Mouse (Mus musculus) cerebellum, adult (tissue): ENCODE data around the gene AI854703.
"Not testable (repeated sequence)": the region's sequence is repeated elsewhere in the genome, so short reads cannot be mapped to it uniquely, and the experiment has no call there.

Experiments used
- ATAC-seq: cut with Nextera tagmentation; 2 replicates; pipeline ENCODE4 v1.9.2; 2017; ENCODE audit warnings: mild to moderate bottlenecking, moderate library complexity, mixed read lengths; ENCODE audit not compliant: insufficient number of reproducible peaks, low FRiP score, low TSS enrichment

AI854703 gene

DNA sequence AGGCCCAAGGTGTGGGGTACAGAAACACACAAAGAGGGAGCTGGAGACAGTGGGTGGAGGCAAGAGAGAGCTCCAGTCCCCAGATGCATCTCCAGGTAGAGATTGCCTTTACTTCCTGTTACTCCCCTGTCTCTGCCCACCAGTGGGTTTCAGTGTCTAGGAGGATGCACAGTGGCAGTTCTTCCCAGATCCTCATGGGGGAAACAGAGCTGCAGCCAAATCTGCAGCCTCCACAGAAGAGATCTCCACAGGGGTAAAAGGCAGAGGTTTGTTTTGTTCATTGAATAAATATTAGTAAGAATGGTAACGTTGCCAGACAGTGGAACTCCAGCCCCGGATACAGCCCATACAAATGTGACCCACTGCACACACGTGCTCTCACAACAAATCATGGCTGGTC, 15.9 kb upstream of the AI854703 start:
- no peak for ATAC-seq

DNA sequence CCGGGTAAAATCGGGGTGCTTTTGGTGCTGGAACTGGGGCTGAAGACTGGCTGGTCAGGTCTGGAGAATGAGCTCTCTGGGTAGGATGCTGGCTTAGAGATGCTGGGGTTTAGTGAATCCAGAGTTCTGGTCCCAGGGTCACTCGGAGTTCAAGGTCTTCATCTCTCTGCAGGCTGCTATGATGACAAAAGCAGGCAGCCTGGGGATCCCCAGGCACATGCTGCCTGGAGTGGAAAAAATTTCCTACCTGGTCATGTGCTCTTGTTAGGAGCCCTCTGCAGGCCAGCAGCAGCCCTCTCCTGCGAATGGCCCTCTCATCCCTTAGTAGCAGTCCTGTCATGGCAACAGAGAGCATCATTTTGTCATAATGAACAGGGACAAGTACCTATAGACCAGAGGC, 13.1 kb upstream of the AI854703 start:
- no peak for ATAC-seq

DNA sequence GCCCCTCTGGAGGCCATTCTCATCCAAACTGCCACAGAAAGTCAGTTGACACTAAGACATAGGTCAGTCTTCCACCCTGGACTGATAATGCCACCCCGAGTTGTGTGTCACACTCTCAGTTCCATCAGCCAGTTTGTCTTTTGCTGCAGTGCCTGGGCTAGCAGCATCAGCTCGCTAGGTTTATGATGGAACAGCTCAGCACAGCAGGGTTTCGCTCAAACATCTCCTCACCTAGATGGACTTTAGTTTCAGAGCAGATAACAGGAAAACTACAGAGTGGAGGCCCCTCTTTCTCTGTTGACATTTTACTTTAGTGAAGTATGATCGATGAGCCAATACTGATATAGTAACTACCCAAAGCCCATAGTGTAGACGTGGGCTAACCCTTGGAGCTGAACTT, 11.8 kb upstream of the AI854703 start:
- ATAC-seq: no peak

DNA sequence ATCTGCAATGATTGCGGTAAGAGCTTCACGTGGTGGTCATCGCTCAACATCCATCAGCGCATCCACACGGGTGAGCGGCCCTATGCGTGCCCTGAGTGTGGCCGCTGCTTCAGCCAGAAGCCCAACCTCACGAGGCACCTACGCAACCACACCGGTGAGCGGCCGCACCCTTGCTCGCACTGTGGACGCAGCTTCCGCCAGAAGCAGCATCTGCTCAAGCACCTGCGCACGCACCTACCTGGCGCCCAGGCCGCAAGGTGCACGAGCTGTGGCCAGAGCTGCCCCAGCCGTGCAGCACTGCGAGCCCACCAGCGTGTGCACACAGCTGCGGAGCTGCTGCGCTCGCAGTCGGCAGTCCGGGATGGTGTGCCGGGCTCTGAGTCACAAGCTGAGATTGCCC, 6.5 kb upstream of the AI854703 start:
- no peak for ATAC-seq

DNA sequence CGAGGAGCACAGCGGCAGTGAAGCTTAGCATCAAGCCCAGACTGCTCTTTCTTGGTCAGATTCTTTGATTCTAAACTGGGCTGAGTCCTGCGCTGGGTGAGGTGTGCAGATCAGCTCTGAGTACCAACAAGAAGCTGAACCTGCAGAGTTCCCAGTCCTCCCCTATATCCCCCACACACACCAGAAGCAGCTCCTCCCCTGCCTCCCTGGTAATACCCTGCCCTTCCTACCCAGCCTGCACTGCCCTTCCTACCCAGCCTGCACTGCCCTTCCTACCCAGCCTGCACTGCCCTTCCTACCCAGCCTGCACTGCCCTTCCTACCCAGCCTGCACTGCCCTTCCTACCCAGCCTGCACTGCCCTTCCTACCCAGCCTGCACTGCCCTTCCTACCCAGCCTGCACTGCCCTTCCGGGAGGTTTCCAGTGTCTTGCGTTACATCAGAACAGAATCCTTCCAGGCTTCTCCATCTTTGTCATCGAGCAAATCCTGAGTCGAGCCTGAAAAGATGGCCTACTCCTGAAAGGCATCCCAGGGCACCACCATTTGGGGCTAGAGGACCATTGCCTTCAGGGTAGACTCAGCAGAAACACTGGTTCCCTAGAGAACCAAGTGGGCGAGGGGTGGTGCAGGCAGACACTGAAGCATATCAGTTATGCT, 4.2 kb upstream of the AI854703 start:
- ATAC-seq: not testable (repeated sequence)

DNA sequence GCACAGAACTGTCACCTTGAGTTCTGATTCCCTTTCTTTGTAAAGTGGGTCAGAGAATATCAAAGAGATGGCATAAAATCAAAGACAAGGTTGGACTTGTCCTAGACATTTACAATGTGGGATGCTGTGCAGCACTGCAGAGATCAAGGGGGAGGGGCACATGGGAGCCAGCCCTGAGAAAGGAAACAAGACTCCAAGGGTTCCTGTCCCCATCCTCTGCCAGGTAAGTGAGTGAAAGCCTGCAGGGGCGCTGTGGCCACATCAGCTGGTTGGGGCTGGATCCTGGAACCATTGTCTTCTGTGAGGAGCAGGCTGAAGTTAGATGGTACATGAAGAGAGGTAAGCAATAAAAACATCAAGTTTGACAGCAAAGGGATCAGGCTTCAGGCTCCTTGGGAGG, 3.1 kb upstream of the AI854703 start:
- no peak for ATAC-seq

DNA sequence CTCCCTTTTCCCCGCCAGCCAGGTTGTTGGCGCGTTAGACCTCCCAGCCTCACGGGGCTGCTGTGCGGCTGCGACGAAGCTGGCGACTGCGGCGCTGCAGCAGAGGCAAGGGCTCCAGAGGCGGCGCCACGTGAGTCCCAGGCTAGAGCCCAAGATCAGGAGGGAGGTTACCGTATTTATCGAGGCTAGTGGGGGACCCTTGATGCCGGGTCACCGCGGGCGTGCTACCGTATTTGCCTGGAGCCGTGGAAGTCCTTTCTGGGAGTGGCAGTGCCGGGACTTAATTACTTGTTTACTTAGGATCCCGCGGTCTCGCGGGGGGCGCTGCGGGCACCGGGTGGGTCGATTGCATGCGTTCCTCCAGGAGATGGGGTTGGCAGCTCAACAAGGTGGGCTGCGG, 420 bp downstream of the AI854703 start:
- peak; percentile 61 for ATAC-seq

DNA sequence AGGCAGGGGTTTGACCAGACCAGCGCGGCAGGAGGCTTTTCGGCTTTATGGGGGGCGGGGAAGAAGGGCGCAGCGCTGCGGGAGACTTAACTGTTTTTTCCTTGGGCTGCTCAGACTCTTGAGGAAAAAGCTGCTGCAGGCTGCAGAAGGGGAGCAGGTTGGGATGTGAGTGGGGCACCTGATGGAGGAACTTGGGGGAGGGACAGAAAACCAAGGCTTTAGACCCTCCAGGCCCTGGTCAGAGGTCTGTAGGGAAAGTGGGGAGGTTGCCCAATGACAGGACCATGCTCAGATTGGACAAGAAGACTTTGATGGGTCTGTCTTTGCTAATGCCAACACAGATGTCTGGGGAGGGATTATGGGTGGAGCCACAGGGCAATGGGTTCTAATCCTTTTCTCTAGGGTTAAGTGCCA, 954 bp downstream of the AI854703 start:
- no peak for ATAC-seq

DNA sequence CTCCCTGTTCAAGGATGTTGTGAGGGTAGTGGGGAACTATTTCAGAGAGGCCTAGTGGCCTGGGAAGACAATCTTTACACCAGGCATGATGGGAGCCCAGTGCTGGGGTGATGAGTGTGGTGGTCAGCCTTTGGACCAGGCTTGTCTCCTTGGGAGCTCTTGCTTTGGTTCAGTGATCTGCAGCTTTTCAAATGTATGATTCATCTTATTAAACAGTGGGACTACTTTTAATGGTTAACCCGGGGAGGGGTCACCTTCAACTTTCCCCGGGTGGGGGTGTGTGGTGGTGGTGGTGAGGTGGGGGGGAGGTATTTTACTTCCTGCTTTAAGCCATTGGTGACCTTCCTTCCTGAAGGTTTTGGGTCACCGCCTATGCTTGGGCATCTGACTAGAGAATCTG, 1.8 kb downstream of the AI854703 start:
- ATAC-seq: no peak

DNA sequence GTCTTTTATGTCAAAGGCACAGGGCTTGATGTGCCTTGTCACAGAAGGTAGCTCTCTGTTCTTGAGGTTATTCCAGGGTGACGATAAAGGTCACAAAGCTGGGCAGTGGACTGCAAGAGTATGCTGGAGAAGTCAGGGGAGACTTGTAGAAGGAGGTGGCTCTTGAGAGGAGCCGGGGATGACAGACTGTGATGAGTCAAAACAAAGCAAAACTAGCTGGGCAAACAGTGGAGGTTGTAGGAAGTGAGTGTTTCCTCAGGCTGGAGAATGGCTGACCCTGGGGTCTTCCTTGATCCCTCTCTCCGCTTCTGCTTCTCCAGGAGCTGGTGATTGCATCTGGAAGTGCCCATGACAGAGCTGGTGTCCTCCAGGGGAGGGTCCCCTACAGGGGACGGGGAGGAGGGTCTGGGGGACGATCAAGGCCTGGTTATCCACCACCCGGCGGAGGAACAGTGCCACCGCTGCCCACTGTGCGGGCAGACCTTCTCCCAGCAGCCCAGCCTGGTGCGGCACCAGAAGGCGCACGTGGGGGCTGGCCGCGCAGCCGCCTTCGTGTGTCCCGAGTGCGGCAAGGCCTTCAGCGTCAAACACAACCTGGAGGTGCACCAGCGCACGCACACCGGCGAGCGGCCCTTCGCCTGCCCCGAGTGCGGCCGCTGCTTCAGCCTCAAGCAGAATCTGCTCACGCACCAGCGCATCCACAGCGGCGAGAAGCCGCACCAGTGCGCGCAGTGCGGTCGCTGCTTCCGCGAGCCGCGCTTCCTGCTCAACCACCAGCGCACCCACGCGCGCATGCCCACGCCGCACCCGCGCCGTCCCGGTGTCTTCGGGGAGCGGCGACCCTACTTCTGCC, 2.5 kb downstream of the AI854703 start:
- 0 out of 2 replicates have a peak, but pooled peaks have one; percentile 18 for ATAC-seq

DNA sequence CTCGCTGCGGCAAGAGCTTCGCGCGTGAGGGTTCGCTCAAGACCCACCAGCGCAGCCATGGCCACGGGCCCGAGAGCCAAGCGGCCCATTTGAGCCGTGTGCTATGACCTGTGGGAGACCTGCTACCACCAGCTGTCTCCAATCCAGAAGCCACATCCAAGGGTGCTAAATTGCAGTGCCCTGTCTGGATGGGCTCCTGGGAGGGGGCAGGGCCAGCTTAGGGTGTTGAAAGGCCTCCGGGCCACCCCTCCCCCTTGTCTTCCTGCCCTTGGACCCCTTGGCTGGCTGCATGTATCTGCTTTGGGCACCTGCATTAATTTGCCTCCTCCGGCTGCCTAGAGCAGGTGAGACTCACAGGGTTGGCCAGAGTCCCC, 3.1 kb downstream of the AI854703 start:
- 0 out of 2 replicates have a peak, but pooled peaks have one; percentile 1 for ATAC-seq

DNA sequence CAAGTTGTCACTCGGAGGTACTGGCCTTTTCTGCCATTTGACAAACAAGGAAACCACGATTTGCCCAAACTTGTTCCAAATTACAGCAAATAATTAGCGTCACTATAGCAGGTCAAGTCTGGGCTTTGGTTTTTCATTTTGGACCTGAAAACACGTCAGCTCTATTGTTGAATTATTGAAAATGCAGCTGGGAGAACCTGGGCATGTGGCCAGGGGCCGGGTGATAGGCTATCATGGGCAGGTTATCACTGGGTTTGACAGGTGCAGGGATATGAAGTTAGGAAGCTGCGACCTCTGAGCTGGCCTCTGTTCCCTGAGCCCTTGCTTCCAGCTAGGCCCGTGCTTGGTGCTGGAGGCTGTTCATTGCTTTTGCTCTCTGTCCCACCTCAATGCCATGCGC, 4.3 kb downstream of the AI854703 start:
- no peak for ATAC-seq

DNA sequence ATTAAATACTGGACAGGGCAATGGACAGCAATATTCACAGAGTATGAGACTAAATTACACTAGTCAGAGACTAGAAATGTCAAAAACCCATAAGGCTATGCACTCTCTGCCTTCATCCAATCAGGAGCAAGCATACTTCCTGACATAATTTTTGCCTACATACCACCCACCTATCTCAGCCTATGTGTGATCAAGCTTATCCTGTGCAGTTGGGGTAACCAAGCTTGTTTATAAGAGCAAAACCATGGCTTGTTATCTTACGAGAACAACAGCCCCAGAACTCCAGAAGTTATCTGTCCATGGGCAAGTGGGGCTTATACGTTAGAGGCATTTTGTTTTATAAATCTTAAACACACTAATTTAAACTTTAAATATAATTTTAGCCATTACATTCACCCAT, 8.5 kb downstream of the AI854703 start:
- no peak for ATAC-seq

DNA sequence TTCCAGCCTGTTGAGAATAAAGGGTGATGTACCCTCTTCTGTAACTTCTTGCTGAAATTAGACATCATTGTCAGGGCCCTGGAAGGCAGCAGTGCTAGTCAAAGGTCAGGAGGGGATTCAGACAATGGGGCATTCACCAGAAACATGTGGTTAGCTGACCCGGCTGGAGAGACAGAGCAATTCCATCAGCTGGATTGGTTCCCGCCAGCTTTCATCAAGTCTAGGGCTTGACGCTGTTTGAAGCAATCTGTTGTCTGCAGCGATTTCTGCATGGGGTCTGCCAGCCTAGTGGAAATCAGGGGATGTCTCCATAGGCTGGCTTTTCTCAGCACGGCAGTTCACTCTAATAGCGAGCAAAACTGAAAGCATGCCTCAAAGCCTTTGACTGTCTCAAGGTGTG, 10.0 kb downstream of the AI854703 start:
- ATAC-seq: no peak

DNA sequence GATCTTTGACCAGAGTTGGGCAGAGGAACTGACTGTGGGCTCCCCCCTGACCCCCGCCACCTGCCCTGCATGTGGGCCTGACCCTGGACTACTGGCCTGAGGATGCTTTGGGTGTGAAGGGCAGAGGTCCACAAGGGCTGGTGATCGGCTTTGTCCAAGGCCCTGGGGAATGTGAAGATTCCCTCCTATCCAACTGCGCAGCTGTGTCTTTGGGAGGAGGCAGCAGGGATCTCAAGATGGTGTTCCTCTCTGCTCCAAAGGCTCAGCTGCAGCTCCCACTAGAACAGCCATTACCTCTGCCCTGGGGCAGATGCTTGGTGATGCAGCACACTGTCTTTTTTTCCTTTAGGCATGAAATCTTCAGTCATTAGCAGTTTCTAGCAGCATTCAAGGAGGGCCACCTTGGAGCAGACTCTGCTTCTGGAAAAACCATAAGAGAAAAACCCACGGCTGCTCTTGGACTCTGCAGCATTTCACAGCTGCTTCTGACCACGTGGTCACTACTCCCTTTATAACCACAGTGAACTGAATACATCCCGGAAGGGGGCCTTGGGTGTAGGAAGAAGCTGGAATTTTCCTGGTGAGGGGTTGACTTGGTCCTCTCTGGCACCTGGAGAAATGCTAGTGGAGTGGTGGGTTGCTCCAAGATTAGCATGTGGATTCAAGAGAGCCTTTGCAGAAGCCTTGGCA, 11.4 kb downstream of the AI854703 start:
- no peak for ATAC-seq

DNA sequence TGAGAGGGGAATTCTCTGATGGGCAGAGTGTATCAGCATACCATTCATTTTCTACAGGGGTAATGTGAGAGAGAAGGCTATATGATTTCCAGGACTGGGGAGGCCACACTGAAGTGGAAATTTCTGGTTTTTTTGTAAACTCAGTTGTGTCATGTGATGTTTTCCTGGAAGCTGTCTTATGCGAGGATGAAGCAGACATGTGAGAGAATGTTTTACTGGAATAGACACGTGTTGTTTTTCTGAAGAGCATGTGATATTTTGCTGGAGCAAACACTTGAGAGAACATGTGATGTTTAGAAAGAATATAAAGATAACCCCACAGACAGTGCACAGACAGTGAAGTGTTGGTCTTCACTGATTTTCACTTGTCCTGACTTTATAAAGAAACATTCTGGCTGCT, 12.0 kb downstream of the AI854703 start:
- no peak for ATAC-seq

DNA sequence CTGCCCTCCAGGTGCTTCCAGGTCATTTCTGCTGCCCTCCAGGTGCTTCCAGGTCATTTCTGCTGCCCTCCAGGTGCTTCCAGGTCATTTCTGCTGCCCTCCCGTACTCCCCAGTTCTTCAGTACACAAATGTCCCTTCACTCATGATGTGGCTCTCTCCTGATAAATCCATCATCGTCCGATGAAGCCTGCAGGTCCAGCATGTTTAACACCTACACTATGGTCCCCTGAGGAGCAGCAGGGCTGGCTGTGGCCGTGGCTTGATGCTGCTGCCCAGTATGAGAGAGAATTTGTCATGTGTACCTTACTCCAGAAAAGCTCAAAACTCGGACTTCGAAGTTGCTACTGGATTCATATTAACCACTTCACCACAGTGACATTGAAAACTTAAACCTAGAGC, 14.8 kb downstream of the AI854703 start:
- ATAC-seq: no peak

DNA sequence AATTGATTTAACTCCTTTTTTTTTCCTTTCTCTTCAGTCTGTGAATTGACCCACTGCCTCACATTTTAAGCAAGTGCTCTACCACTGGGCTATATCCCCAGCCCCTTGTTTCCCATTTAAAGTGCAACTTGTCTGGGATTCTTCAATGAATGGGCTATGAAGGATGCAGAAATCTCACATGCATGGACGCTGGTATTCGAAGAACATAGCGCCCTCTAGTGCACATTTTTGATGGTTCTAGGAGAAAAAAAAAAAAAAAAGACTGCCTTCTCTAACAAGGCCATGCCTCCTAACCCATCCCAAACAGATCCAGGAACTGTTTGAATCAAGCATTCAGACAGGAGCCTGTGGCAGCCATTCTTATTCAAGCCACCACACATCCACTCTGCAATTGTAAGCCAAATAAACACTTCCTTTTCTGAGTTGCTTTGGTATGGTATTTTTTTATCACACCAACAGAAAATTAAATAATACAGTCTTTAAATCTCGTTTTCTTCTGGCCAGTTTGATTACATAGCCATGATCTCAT, 16.3 kb downstream of the AI854703 start:
- ATAC-seq: peak; percentile 70

DNA sequence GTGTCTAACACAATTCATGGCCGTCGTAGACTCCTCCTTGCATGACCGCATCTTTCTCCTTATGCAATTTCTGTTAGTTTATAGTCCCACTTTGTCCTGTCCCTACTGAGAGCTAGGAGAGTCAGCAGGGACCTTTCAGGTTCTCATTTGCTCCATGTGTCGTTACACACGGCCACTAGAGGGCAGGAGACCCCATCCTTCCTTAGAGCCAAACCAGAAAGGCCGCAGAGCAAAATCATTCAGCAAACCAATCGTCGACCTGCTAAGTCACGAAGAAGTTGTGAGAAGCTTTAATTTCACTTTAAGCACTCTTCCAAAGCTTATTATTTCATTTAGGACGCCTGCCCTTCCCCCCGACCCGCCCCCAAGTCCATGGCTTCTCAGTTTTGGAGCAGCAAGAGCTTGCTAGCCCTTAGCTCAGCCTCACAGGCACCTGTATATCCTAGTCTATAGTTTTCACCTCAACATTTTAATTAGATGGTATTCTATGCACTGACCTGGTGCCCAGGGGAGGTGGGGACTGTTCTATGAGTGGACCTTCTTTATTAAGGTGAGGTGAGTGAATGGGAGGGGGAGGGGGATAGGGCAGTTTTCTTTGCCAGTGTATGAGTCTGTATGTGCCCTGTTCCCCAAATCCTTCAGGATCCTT, 19.2 kb downstream of the AI854703 start:
- no peak for ATAC-seq

DNA sequence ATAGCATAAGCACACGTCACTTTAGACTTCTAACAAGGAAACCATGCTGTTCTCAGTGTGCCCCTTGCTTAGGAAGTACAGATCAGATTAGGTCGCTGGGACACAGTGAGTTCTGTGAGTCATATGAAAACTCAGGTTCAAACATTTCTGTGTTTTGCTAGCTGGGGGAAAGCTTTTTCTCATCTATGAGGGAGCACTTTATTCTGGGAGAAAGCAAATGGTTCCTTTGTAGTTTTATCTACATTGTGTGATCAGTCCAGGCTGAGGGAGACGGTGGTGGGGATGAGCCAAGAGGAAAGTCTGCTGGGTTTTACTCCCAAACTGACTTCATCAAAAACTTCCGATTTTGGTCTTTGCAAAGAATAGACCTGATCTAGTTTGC, 19.7 kb downstream of the AI854703 start:
- no peak for ATAC-seq

DNA sequence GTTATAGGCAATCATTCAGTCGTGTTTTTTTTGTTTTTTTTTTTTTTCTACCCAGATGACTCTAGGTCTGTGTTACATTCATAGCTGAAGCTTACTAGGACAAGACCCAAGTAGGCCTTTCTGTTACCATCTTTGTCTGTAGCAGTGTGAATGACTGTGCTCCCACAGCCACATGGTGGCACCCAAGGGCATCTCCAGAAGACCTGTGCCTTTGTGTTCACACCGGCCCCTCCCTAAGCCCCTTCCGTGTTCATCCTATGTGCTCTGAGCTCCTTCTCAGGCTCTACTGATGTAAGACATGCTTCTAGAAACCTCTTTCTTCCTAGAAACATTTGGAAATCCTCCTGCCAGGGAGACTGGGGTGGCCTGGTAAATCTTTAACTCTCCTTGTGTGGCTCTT, 20.4 kb downstream of the AI854703 start, which contains the start of gene Gimap8:
Gene Gimap8 (plus strand): TSS at position 240 of the 400 bp plus-strand sequence.
- ATAC-seq: no peak
